Mouse (Mus musculus): Measurements from ENCODE around the gene 4931414P19Rik. TPM values are rescaled to one million over a fixed set of nuclear protein-coding genes. Genes with fewer than 3 reads are reported as not detected.
"Not testable (repeated sequence)": the region's sequence is repeated elsewhere in the genome, so short reads cannot be mapped to it uniquely, and the experiment has no call there.

Gene 4931414P19Rik
- polyA plus RNA-seq, 1 experiment = 13.3 TPM

- Histone ChIP-seq H3K4me1 (peaks cover 38% of the 10 kb centered on the region), H3K9me3 (no peaks in the 10 kb centered on the region), H3K27me3 (replicated peaks) (peaks cover 21% of the 10 kb centered on the region), H3K4me3 (replicated peaks) (peak overlapping the region; percentile 42), H3K36me3 (replicated peaks; ENCODE audit: low read length) (peaks cover 25% of the 10 kb centered on the region)
- TF ChIP-seq GATA1 (IDR thresholded peaks at IDR 0.05; ENCODE audit: borderline replicate concordance, low read length) = no peak
- no peak for TF ChIP-seq FLI1 (IDR thresholded peaks at IDR 0.05; ENCODE audit: low read length)
Observed at GRCm38 (mm10) chr14:54630583-54631239, 24.9 kb upstream of the 4931414P19Rik start.

GRCm38 (mm10) chr14:54629797-54630196 is 24.0 kb upstream of the 4931414P19Rik start:
- Histone ChIP-seq H3K27me3 (replicated peaks) (peaks cover 30% of the 10 kb centered on the region), H3K9me3 (no peaks in the 10 kb centered on the region), H3K36me3 (replicated peaks; ENCODE audit: low read length) (peaks cover 23% of the 10 kb centered on the region), H3K4me3 (replicated peaks) (no peak overlapping the region), H3K4me1 (peaks cover 38% of the 10 kb centered on the region)
- no peak for TF ChIP-seq FLI1 (IDR thresholded peaks at IDR 0.05; ENCODE audit: low read length)
- no peak for TF ChIP-seq GATA1 (IDR thresholded peaks at IDR 0.05; ENCODE audit: borderline replicate concordance, low read length)

GRCm38 (mm10) chr14:54628103-54628502 is 22.3 kb upstream of the 4931414P19Rik start:
- Histone ChIP-seq H3K27me3 (replicated peaks) (peaks cover 35% of the 10 kb centered on the region), H3K9me3 (no peaks in the 10 kb centered on the region), H3K36me3 (replicated peaks; ENCODE audit: low read length) (peaks cover 17% of the 10 kb centered on the region), H3K4me1 (peaks cover 38% of the 10 kb centered on the region), H3K4me3 (replicated peaks) (no peak overlapping the region)
- TF ChIP-seq GATA1 (IDR thresholded peaks at IDR 0.05; ENCODE audit: borderline replicate concordance, low read length) = no peak
- no peak for TF ChIP-seq FLI1 (IDR thresholded peaks at IDR 0.05; ENCODE audit: low read length)

- TF ChIP-seq FLI1 (IDR thresholded peaks at IDR 0.05; ENCODE audit: low read length) = no peak
- no peak for TF ChIP-seq GATA1 (IDR thresholded peaks at IDR 0.05; ENCODE audit: borderline replicate concordance, low read length)
- no peaks in the 10 kb centered on the region for H3K9me3 ChIP-seq
- H3K27me3 ChIP-seq (replicated peaks) = peaks cover 38% of the 10 kb centered on the region
- H3K36me3 ChIP-seq (replicated peaks; ENCODE audit: low read length) = no peaks in the 10 kb centered on the region
- H3K4me1 ChIP-seq = peaks cover 18% of the 10 kb centered on the region
- no peak overlapping the region for H3K4me3 ChIP-seq (replicated peaks)
Observed at GRCm38 (mm10) chr14:54624976-54625375, 19.2 kb upstream of the 4931414P19Rik start.

- H3K4me1 ChIP-seq = peaks cover 3% of the 10 kb centered on the region
- peaks cover 37% of the 10 kb centered on the region for H3K27me3 ChIP-seq (replicated peaks)
- H3K4me3 ChIP-seq (replicated peaks) = no peak overlapping the region
- no peaks in the 10 kb centered on the region for H3K36me3 ChIP-seq (replicated peaks; ENCODE audit: low read length)
- H3K9me3 ChIP-seq = no peaks in the 10 kb centered on the region
- TF ChIP-seq FLI1 (IDR thresholded peaks at IDR 0.05; ENCODE audit: low read length) (no peak), GATA1 (IDR thresholded peaks at IDR 0.05; ENCODE audit: borderline replicate concordance, low read length) (no peak)
Observed at GRCm38 (mm10) chr14:54623334-54623733, 17.5 kb upstream of the 4931414P19Rik start.

GRCm38 (mm10) chr14:54621133-54621532 is 15.3 kb upstream of the 4931414P19Rik start, which contains the start of gene Psmb11:
Psmb11 (plus strand) TSS chr14:54621433.
- Histone ChIP-seq H3K27me3 (replicated peaks) (peaks cover 21% of the 10 kb centered on the region), H3K36me3 (replicated peaks; ENCODE audit: low read length) (peaks cover 3% of the 10 kb centered on the region), H3K9me3 (no peaks in the 10 kb centered on the region), H3K4me3 (replicated peaks) (no peak within 1 kb of the TSS), H3K4me1 (peaks cover 4% of the 10 kb centered on the region)
- TF ChIP-seq GATA1 (IDR thresholded peaks at IDR 0.05; ENCODE audit: borderline replicate concordance, low read length) (no peak), FLI1 (IDR thresholded peaks at IDR 0.05; ENCODE audit: low read length) (no peak)

GRCm38 (mm10) chr14:54617897-54618365 is 12.1 kb upstream of the 4931414P19Rik start, which contains the start of gene Psmb5:
Psmb5 (minus strand) TSS chr14:54618022.
- Histone ChIP-seq H3K36me3 (replicated peaks; ENCODE audit: low read length) (peaks cover 28% of the 10 kb centered on the region), H3K4me3 (replicated peaks) (peak within 1 kb of the TSS; percentile 93), H3K9me3 (no peaks in the 10 kb centered on the region), H3K27me3 (replicated peaks) (peaks cover 3% of the 10 kb centered on the region), H3K4me1 (peaks cover 20% of the 10 kb centered on the region)
- TF ChIP-seq FLI1 (IDR thresholded peaks at IDR 0.05; ENCODE audit: low read length) (no peak), GATA1 (IDR thresholded peaks at IDR 0.05; ENCODE audit: borderline replicate concordance, low read length) (no peak)

- Histone ChIP-seq H3K4me1 (peaks cover 23% of the 10 kb centered on the region), H3K27me3 (replicated peaks) (peaks cover 2% of the 10 kb centered on the region), H3K4me3 (replicated peaks) (peak overlapping the region; percentile 93), H3K36me3 (replicated peaks; ENCODE audit: low read length) (peaks cover 34% of the 10 kb centered on the region), H3K9me3 (no peaks in the 10 kb centered on the region)
- no peak for TF ChIP-seq FLI1 (IDR thresholded peaks at IDR 0.05; ENCODE audit: low read length)
- TF ChIP-seq GATA1 (IDR thresholded peaks at IDR 0.05; ENCODE audit: borderline replicate concordance, low read length) = no peak
Observed at GRCm38 (mm10) chr14:54617152-54617896, 11.5 kb upstream of the 4931414P19Rik start.

- peak overlapping the region; percentile 67 for H3K4me3 ChIP-seq (replicated peaks)
- peaks cover 23% of the 10 kb centered on the region for H3K4me1 ChIP-seq
- peaks cover 43% of the 10 kb centered on the region for H3K36me3 ChIP-seq (replicated peaks; ENCODE audit: low read length)
- TF ChIP-seq GATA1 (IDR thresholded peaks at IDR 0.05; ENCODE audit: borderline replicate concordance, low read length) (no peak), FLI1 (IDR thresholded peaks at IDR 0.05; ENCODE audit: low read length) (no peak)
- H3K27me3 ChIP-seq (replicated peaks) = peaks cover 2% of the 10 kb centered on the region
- H3K9me3 ChIP-seq = no peaks in the 10 kb centered on the region
Observed at GRCm38 (mm10) chr14:54616226-54616825, 10.5 kb upstream of the 4931414P19Rik start.

- peaks cover 57% of the 10 kb centered on the region for H3K36me3 ChIP-seq (replicated peaks; ENCODE audit: low read length)
- H3K27me3 ChIP-seq (replicated peaks); H3K9me3 ChIP-seq; H3K4me3 ChIP-seq (replicated peaks): not testable (repeated sequence)
- H3K4me1 ChIP-seq = peaks cover 30% of the 10 kb centered on the region
Observed at GRCm38 (mm10) chr14:54614130-54614529, 8.3 kb upstream of the 4931414P19Rik start.
